Mouse (Mus musculus) thymus, adult 2 months (tissue): Measurements from ENCODE around the gene Zfp316. TPM values are rescaled to one million over a fixed set of nuclear protein-coding genes. Genes with fewer than 3 reads are reported as not detected.

Experiments
- DNase-seq: peaks from one replicate; pipeline ENCODE4 v3.0.0; 2021
- H3K27ac ChIP-seq: fragments of 200-500 bp; 2 replicates; pipeline ENCODE4 v1.5.1; 2012; ENCODE audit warnings: low read length, control low read depth; ENCODE audit not compliant: control insufficient read depth, insufficient read depth
- H3K27me3 ChIP-seq: fragments of 200-500 bp; 2 replicates; pipeline ENCODE4 v1.6.1; 2012; ENCODE audit warnings: mild to moderate bottlenecking, low read length, moderate library complexity, mixed read lengths; ENCODE audit not compliant: control insufficient read depth, insufficient read depth
- H3K36me3 ChIP-seq: fragments of 200-500 bp; 2 replicates; pipeline ENCODE4 v1.6.1; 2012; ENCODE audit warnings: mild to moderate bottlenecking, low read length, moderate library complexity; ENCODE audit not compliant: control insufficient read depth, insufficient read depth
- H3K4me1 ChIP-seq: fragments of 200-500 bp; replicated peaks from 2 replicates; pipeline ENCODE4 v1.6.1; 2012; ENCODE audit warnings: low read length; ENCODE audit not compliant: control insufficient read depth, insufficient read depth
- H3K4me3 ChIP-seq: fragments of 200-500 bp; 2 replicates; pipeline ENCODE4 v1.5.1; 2012; ENCODE audit warnings: mild to moderate bottlenecking, low read length, control low read depth, moderate library complexity; ENCODE audit not compliant: control insufficient read depth, insufficient read depth
- CTCF ChIP-seq: fragments of 200-500 bp; IDR thresholded peaks from 2 replicates; pipeline ENCODE4 v1.5.1; 2012; ENCODE audit warnings: mild to moderate bottlenecking, control low read depth, low read length, moderate library complexity, borderline replicate concordance; ENCODE audit not compliant: control insufficient read depth, poor library complexity, insufficient read depth; ENCODE audit errors: extremely low read depth
- POLR2A ChIP-seq: fragments of 200-500 bp; IDR thresholded peaks from 2 replicates; pipeline ENCODE4 v1.6.1; 2012; ENCODE audit warnings: mild to moderate bottlenecking, low read length, control low read depth, moderate library complexity; ENCODE audit not compliant: control insufficient read depth, poor library complexity, insufficient read depth; ENCODE audit errors: extremely low read depth
- WGBS: fragments of 180-500 bp; shearing (Covaris S2); methylation state at CpG from one replicate; pipeline ENCODE4 v1.1.7; 2018; 5-methylcytosine and 5-hydroxymethylcytosine counted together
- polyA plus RNA-seq: library from polyadenylated mRNA; depleted of rRNA; stranded (reverse); fragments of >200 nt; gene quantifications from 2 replicates; pipeline ENCODE4 v1.2.3, GENCODE M21; 2012; rRNA removed

The Zfp316 gene
- polyA plus RNA-seq = 3.6 and 4.0 TPM in 2 replicates

DNA sequence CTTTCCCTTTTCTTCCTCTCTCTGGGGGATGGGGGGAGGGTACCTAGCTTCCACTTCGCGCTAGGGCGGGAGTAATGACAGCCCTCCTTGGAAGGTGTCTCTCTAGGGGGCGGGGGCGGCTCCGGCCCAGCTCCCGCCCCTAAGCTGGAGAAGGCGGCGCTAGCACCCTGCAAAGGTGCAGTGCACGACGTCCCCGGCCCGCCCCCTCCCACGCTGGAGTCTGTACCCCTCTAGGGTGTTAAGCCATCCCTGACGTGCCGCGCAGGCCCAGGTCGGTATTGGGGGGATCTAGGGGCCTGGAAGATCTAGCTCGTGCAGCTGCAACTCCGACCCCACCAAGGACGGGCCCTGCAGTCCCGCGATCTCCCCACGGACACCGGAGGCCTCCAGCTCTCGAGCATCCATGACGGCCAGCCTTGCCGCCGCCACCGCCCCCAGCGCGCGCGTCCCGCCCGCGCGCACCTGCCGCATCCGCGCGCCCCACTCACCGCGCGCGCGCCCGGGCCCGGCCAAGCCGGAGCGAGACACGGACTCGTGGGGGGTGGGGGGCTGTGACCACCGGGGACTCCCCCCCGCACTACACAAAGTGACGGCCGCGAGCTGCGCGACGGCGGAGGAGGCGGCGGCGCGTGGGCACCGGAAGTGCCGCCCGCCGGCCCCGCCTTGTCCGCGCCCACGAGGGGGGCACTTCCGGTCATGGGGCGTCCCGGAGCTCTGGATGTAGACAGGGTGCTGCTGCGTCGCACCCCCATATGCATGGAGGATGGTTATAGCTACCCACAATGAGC is at the start of gene Zfp316:
Gene Zfp316, minus strand, starts transcription at position 660 of the 788 bp plus-strand sequence.
- H3K36me3 ChIP-seq = no peaks in the 10 kb centered on the region
- H3K4me3 ChIP-seq = peak within 1 kb of the TSS; percentile 65
- peaks cover 14% of the 10 kb centered on the region for H3K4me1 ChIP-seq
- no peak within 1 kb of the TSS for H3K27ac ChIP-seq
- peak; percentile 33 for DNase-seq
- WGBS = under 1% methylated on average over 78 of the region's 79 CpGs
- no peaks in the 10 kb centered on the region; the same call in 1 of the 2 replicates for H3K27me3 ChIP-seq
- TF ChIP-seq CTCF = no peak
- no peak for TF ChIP-seq POLR2A

DNA sequence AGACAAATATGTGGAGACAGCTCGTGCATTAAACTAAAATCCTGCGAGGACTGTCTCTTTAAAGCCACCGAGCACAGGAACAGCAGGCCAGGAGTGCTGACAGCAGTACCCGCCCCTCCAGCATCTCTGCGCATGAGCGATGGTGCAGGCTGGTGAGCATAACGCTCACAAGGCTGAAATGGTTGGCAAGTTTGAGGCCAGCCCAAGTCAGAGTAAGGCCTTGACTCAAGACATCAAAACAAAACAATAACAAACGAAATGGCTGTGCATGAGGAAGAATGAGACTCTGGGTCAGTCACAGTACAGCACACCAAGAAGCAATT is 47.4 kb upstream of the Zfp316 start:
- Histone ChIP-seq H3K4me3 (no peak overlapping the region), H3K36me3 (peaks cover 17% of the 10 kb centered on the region), H3K4me1 (peaks cover 14% of the 10 kb centered on the region), H3K27me3 (no peaks in the 10 kb centered on the region), H3K27ac (no peak overlapping the region)
- 97% methylated on average over 8 of the region's 8 CpGs for WGBS
- DNase-seq = no peak
- TF ChIP-seq CTCF (no peak), POLR2A (no peak)

DNA sequence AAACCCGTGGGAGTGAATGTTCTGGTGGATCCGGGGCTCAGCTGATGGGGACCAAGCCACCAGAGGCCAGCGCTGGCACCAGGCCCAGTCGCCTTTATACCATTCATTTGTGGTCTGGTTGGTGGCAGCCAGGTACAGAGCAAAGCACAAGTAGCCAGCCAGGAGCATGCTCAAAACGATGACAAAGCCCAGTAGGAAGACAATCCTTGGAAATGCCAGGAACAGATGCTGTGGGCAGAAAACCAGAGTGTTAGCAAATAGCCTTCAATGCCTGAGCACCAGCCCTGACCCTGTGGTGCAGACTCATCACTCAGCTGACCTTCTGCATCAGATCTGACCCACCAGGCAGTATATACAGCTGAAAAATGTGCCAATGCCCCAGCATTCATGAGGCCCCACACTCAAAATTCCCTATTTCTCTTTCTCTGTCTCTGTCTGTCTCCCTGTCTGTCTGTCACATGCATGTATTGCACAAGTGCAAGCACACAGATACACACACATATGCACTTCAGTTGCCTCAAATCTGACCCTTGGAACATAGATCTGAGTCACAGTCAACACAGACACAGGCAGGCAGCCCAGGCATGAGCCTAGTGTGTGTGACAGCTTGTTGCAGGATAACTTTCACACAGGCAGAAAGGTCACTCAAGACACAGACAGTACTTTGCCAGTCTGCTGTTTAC is 46.9 kb upstream of the Zfp316 start:
- no peak for DNase-seq

DNA sequence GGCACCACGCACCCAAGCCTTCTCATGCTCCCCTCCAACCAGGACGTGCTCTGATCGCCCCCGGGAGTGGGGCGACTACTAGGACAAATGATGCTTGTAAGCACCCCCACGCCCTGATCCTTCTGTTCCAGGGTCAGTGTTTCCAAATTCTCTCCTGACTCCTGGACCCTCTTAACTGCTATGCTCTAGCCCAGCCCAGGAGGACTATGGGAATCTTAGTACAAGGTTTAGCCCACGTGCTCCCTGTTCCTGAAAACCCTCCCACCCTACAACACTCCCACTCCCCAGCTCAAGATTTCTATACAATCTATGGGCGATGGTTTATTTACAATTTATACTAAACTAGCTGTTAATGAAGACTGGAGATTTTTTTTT is 45.7 kb upstream of the Zfp316 start:
- Histone ChIP-seq H3K27me3 (no peaks in the 10 kb centered on the region), H3K36me3 (peaks cover 20% of the 10 kb centered on the region), H3K4me3 (no peak overlapping the region), H3K27ac (no peak overlapping the region), H3K4me1 (peaks cover 14% of the 10 kb centered on the region)
- 22% methylated on average over 8 of the region's 8 CpGs for WGBS
- no peak for DNase-seq
- TF ChIP-seq CTCF (no peak), POLR2A (no peak)

More for the DNA sequence above, 46.9 kb upstream of the Zfp316 start:
- H3K4me3 ChIP-seq = no peak overlapping the region
- peaks cover 14% of the 10 kb centered on the region for H3K36me3 ChIP-seq
- TF ChIP-seq CTCF = no peak
- TF ChIP-seq POLR2A = no peak
- H3K27me3 ChIP-seq = no peaks in the 10 kb centered on the region
- 91% methylated on average over 5 of the region's 5 CpGs for WGBS
- peaks cover 14% of the 10 kb centered on the region for H3K4me1 ChIP-seq
- no peak overlapping the region for H3K27ac ChIP-seq

DNA sequence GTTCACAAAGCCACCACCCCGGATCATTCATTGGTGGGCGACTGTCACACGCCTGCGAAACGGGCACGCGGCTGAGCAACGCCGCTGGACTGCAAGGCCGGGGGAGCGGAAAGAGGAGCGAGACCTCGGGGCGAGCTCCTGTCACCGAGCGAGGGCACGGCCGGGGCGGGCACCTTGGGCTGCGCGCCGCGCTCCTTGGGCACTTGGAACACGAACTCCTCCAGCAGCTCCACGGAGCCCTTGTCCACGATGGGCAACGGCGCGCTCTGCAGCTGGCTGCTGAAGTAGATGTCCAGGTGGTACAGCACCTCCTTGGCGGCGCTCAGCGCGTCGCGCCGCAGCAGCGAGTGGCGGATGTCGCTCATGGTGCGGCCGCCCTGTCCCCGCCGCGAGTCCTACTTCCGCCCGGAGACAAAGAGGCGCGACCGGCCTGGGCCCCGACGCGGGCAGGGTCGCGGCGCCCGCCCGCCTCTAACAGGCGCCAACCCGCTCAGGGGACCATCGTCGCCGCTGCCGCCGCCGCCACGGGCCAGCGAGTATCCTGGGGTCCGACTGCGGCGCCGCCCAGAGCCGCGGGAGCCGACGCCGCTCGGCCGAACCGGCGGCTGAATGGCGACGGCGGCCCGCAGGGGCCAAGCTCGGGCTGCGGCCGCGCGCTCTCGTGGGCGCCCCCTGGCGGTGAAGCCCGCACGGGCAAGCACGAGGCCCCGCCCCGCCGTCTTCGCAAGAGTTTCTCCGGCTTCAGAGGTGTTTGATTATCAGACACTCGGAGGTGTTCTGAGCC is 45.1 kb upstream of the Zfp316 start, which contains the start of gene E130309D02Rik:
Gene E130309D02Rik, minus strand, starts transcription at position 631 of the 784 bp plus-strand sequence.
- WGBS = under 1% methylated on average over 101 of the region's 101 CpGs
- no peak within 1 kb of the TSS; the same call in 1 of the 2 replicates for H3K27ac ChIP-seq
- peaks cover 23% of the 10 kb centered on the region for H3K36me3 ChIP-seq
- H3K27me3 ChIP-seq = no peaks in the 10 kb centered on the region
- peaks cover 14% of the 10 kb centered on the region for H3K4me1 ChIP-seq
- H3K4me3 ChIP-seq = peak within 1 kb of the TSS; percentile 94
- peak; percentile 88 for DNase-seq
- peak; percentile 87 for TF ChIP-seq POLR2A
- TF ChIP-seq CTCF = peak; percentile 97

DNA sequence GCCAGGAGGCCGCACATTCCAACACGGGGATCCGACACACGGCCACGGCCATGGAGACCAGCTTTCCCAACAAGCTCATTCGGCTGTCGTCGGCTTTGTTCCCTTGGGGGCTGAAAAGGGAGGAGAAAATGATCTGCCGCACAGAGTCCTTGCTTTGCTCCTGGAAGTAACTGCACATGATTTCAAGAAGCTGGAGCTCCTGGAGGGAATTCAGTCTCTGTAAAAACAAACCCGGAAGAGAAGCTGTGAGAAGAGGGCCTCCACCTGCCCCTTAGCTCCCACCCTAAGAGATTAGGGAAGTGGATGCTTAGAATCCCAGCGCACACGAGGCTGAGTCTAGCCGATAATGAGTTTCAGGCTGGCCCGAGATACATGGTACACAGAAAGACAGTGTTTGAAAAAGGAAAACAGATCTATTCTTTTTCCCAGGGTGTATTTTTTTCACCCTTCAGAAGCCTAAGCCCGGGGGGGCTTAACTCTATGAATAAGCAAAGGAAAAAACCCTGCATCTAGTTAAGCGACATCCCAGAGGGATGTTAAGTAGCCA is 44.4 kb upstream of the Zfp316 start:
- no peak for DNase-seq
- Histone ChIP-seq H3K27ac (no peak overlapping the region), H3K4me1 (peaks cover 14% of the 10 kb centered on the region), H3K4me3 (peak overlapping the region; percentile 94), H3K27me3 (no peaks in the 10 kb centered on the region), H3K36me3 (peaks cover 26% of the 10 kb centered on the region)
- TF ChIP-seq POLR2A = no peak
- TF ChIP-seq CTCF = no peak
- WGBS = 27% methylated on average over 16 of the region's 16 CpGs
